Mouse (Mus musculus): ENCODE measurements at regions not wholly inside any gene's neighbourhood (a gene's known extent, or its start where the extent isn't known, plus 50 kb on each side); places are given as distances from the start of the nearest gene placed in this dataset.

DNA sequence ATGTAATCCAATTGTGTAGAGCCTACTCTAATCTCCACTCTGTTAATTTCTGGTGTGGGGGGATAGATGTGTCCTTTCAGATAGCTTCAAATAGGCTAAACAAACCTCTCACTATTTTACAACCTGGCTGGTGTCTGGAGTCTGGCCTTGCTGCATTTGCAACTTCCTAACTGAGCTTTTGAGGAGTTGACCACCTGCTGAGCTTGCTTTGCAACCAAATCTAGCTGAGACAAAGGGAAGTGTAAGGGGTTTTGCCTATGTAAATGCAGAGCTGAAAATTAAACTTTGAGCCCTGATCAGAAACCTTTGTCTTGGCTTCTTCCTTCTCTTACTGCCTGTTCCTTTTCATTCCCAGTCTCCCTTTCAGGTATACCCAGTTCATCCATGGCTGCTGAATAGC is 404.3 kb downstream of the Cetn3 start:
- in situ Hi-C loops (cut with MboI, MseI): no loop called here

DNA sequence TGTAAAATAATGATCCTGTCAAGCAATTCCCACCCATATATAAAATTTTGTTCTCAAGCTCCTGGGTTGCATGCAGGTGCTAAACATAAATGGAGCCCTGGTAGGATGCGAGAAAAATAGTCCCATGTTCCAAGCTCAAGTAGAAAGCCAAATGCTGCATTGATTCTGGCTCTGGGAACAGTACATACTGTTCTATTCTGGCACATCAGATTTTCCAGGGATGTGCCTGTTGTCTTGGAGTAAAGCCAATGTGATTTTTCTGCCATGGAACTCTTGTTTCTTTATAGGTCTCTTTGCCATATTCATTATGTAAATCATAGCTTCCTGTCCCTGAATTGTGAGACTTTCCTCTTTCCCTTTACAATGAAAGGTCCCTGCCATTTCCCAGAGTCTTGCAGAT is 417.9 kb downstream of the Cetn3 start:
- in situ Hi-C loops (cut with MboI, MseI): no loop called here

DNA sequence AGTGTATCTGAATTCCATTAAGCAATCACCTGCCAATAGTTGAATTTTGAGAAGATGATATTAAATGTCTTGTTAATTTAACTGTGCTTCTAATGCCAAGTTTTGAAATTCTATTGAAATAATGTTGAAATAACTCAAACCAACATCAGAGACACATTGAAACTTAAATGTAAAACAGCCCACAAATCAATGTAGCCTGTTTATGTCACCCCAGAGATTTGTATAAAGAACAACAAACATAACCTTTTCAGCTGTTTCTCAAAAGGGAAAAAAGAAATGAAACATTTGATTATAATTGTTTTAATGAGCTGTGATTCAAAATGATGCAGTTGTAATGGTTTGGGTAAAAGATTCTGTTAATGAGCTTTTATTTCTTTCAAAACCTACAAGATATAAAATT is 442.6 kb downstream of the Cetn3 start:
- in situ Hi-C loops (cut with MboI, MseI): no loop called here

DNA sequence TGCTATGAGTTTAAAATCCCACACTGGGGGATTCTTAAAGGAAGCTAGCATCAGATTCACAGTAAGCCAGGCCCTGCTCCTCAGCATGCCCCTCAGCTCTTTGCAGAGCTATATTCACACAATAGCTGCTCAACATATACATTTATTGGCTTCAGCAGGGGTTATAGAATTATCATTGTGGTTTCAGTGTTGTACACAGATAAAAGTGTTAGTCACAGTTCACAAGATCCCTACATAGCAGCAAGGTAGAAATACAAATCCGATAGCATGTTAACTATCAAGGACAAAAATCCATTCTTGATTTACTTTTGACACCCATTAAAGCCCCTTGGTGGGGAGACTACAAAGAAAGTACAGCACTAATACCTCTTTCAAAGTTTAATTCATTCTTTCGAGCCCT is 451.0 kb downstream of the Cetn3 start:
- in situ Hi-C loops (cut with MboI, MseI): no loop called here

DNA sequence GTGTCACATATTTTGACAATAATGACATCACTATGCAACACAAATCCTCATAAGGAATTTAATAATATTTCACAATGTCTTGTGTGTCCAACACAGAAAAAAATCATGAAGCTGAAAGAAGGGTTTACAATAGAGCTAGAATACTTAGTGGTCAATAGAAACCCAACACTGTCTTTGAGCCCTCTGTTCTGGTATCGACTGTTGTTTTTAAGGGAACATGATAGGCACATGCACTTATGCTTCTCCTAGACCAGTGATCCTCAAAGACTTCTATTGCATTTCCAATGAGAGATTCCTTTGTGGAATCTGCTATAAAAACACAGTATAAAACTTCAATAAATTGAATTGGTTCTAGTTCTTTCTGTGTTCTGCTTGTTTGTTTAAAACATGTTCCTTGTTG is 463.4 kb downstream of the Cetn3 start:
- in situ Hi-C loops (cut with MboI, MseI): no loop called here

DNA sequence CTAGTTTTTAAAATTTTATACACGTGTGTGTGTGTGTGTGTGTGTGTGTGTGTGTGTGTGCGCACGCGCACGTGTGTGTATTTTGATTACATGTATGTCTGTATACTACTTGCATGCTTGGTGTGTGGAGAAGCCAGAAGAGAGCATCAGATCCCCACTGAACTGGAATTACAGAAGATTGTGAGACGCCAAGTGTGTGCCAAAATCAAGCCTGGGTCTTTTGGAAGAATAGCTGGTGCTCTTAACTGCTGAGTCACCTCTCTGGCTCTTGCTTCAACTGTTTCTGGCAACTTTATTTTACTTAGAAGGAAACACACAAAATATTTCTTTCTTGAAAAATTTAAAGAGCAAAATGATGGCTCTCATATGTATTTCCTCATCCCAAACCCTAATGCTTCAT is 467.5 kb downstream of the Cetn3 start:
- in situ Hi-C loops (cut with MboI, MseI): no loop called here

DNA sequence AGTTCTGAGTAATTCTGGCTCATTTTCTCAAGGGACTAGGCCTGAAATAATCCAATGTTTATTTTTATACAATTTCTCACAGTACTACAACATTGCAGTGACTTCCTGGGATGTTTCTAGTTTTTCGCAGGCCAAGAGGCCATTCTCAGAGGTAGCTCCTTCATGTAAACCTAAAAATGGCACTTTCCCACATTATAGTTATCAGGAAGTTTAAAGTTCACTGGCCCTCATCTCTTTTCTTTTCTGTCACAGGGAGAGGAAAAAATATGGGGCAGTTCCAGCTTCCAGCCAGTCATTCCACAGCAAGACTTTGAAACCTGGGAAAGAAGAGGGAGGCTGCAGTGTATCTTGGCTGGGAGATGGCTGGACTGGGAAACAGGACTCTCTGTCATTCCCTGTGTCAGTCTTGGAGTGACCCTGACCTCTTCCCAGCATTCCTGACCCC is 475.6 kb downstream of the Cetn3 start:
- in situ Hi-C loops (cut with MboI, MseI): no loop called here

DNA sequence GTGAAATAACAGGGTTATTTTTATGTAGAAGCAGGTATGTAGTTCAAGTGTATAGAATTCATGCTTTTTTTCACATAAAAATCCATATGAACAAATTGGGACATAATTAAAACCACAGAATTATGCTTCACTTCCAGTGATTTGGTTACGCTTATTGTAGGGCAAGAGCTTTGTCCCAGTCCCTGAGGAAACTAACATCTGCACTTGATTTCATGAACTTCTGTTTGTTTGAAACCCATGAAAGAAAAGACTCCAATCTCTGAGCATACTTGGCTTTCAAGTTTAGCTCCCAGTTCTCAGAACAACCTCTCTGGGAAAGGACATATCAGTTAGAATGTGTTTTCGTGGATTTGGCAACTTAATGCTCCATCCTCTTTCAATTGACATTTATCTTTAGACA is 481.4 kb downstream of the Cetn3 start:
- in situ Hi-C loops (cut with MboI, MseI): no loop called here

DNA sequence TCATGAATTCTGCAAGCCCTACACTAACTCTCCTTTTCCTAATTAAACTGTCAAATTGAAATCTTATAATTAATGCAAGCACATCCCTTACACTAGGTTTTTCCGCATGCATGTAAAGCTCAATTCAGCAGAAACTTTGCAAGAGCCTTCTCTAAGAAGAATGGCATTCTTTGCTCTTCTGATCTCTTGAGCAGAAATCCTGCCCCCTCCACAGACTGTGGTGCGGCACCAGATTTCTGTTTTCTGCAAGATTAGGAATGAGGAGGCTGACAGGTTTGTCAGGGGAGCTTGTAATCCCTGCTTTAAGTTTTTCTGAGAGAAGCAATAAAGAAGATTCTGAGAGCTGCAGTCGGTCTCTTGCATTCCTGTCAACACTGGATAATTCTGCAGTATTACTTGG is 482.3 kb downstream of the Cetn3 start:
- in situ Hi-C loops (cut with MboI, MseI): no loop called here

DNA sequence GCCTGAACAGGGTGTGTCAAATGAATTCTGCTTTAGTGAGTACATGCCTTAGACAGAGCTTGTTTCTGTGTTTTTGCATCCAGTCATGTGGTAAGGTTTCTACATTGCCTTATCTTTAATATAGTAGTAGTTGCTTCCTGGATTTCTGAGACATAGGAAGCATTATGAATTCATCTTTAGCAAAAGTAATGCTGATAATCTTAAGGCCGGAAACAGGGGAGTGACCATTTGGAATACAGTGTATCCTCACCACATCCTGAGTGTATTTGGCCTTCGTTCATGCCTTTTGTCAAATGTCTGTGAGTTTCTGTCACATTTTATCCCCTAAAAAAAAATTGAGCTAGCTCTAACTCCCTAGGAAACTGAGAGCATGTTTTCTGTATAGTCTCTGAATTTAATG is 482.9 kb downstream of the Cetn3 start:
- in situ Hi-C loops (cut with MboI, MseI): no loop called here

DNA sequence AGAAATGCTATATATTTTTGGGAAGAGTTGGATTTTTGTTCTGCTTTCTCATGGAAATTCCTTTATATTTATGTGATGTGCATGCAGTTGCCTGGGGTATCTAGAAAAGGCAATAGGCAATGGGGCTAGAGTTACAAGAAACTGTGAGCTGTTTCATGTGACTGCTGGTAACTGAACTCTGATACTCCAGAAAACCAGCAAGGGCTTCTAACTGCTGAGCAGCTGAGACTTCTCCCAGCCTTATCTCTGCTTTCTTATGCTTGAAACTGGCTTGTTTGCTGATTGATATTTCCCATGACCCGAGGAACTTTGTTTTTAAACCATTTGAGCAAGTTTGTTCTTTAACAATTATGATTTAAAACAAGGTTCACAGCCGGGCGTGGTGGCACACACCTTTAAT is 491.9 kb downstream of the Cetn3 start:
- in situ Hi-C loops (cut with MboI, MseI): no loop called here

DNA sequence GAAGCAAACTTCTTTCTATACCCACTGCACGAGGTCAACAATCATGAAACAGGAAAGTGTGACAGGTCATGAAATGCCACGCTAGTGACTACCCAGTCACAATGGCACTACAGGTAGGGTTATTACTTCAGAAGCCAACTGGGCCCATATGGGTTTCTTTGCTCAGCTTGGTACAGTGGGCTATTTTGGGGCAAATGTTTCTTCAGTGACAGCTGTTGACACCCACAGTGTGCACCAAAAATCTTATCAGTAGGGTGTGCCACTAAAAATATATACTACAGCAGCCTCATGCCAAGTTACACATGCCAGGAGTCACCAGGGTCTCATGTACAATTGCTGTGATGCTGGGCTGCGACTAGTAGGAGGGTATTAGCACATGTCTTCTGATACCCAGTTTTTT is 493.1 kb downstream of the Cetn3 start:
- in situ Hi-C loops (cut with MboI, MseI): no loop called here

DNA sequence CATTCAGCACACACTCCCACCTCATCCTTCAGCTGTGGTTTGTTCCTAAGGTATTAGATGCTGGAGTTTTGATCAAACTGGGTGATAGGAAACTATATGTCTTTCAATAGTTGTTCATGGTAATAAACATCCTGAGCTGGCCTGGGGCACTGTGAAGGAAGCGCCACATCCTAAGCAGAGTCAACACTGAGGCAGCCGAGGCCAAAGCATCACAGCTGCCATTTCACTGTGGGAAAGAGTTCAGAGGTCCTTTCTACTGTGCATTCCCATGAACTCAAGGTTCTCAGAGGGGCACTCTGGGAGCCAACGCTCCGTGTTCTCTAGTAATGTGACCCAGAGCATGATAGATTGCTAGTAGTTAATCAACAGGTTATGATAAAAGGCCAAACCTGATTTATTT is 497.9 kb downstream of the Cetn3 start:
- in situ Hi-C loops (cut with MboI, MseI): no loop called here

DNA sequence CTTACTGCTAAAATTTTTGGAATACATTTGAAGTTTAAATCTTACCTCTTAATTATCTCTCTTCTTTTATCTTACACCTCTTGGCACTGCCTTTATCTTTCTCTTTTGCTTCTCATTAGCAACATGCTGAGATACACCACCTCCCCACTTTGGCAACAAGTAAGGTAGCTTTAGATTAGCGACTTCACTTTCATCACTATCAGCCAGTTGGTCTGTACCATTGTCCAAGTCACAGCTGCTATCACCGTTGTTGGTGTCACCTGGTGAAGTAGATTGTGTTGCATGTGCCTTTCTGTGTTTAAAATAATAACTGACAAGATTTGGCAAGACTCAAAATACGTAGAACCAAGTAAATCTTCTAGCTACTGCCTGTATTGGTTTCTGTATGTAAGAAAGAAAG is 513.0 kb downstream of the Cetn3 start:
- in situ Hi-C loops (cut with MboI, MseI): no loop called here

DNA sequence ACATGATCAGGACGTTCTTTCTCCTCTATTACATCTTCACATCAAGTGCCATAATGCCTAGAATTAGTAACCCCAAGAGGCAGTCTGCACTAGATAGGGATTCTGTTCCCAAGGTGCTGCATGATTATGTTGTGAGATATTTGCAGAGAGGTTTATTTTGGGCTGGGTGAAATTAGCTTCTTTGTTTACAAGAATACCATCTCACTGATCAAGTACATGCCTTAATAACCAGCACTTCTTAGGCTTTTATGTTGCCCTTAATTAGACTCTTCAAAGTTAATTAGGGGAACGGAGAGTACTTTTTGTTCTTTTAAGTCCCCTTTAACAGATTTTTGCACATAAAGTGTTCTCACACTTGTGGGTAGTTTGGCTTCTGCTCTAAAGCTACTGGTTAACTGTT is 521.4 kb downstream of the Cetn3 start:
- in situ Hi-C loops (cut with MboI, MseI): loop anchor here (10.0 kb wide), 1 partner anchor 1051 kb away; no protein-coding TSS in a partner anchor

DNA sequence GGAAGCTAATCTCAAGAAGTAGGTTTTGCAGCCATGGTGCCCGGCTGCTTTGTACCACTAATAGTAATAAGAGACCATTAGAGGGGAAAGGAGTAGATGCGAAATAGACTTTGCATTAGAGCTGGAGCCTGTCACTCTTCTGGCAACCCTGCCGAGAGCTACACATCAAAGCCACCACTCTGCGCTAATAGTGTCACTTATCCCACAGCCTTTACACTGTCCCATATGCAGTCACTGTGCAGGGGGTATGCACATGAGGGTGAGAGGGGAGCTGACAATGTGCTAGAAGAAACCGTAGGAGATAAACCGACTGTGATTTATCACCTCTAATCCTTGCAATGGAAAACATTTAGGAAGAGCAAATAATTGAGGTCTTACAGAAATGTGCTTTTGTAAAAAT is 522.2 kb downstream of the Cetn3 start:
- in situ Hi-C loops (cut with MboI, MseI): loop anchor here (10.0 kb wide), 1 partner anchor 1050 kb away; no protein-coding TSS in a partner anchor

DNA sequence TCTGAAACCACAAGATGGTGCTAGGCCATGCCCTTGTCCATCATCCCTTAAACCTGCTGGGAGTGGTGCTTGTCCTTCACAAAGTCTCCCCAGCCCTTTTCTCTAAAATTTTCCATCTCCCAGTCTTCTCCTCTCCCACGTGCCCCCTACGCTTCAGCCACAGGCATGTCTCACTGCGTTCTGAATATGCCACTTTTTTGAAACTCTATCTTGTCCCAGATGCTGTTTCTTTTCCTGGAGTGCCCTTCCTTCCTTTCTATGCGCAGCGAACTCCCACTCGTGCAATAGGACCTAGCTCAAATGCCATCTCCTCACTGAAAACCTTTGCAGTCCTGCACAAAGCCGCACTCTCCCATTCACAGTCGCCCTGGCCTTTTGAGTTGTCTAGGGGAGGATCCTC is 525.5 kb downstream of the Cetn3 start:
- in situ Hi-C loops (cut with MboI, MseI): loop anchor here (10.0 kb wide), 1 partner anchor 1046 kb away; no protein-coding TSS in a partner anchor

DNA sequence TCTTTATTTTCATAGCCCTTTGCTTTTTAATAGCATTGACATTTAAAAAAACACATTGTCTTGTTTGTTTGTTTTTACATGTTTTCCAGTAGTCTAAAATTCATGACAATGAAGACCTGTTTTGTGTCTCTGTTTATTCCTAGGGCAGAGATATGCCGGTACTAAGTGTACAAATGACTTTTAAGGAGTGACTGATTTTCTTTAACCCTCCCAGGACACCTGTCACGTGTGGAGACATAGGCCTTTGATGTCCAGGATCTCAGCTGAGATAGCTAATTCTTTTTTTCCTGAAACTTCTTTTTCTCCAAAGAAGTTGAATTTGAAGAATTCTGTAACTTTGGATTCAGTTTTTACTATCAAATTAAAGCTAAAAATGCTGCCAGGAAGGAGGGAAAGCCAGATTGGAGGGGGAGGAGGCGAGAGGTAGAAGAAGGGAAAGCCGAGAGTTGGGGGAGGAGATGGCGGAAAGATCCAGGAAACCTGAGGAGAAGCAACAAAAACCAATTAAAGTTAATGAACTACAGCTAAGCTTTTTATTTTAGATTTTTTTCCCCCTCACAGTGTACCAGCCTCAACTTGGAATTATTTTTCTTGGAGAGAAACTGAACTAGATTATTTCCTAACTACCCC is 533.8 kb downstream of the Cetn3 start:
- in situ Hi-C loops (cut with MboI, MseI): no loop called here

DNA sequence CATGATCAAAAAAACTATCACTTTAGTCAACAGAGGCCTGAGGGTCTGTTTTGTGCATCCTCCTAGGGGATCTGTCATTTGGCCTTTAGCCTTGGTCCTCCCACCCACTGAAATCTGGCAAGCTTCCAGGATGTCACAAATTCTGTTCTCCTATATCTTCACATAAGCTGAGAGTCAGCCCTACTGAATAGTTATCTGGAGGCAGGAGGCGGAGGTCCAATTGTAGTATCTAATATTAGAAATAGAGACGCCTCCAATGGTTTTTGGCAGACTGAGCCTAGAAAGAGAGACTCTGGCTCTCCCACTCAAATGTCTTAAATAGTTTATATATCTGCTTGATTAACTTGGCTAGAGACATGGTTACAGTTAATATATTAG is 534.3 kb downstream of the Cetn3 start:
- in situ Hi-C loops (cut with MboI, MseI): no loop called here

DNA sequence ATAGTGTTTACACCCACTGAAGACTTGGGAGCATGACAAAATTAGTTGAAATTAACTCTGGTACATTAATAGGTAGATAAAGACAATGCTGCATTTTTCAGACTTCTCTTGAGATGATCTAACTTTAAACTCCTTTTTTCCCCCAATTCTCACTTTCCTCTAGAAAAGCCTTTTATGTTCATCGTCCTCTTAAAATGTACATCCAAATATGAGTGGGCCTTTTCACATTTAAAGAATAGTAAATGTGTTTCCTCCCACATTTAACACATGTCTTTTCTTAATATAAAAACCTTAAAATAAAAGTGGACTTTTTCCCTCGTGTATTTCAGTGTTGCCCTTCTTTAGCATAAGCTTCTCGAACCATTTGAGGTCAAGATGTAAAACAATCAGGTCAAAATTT is 535.5 kb downstream of the Cetn3 start:
- in situ Hi-C loops (cut with MboI, MseI): no loop called here

DNA sequence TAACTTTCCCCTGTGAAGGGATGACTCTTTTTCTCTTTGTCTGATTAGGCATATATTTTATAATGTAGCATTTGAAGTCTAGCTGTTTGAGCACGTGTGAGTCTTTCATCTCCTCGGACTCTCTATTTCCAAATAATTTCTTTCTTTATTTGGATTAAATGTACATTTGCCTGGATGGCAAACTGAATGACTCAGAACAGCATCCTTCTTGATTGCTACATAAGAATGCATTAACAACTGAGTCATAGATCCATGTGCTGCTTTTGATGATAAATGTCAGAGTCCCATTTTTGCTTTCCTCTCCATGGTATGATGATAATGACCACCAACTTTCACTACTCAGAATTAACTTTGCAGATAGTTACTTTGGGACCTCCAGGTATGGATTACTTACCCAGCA is 571.5 kb downstream of the Cetn3 start:
- in situ Hi-C loops (cut with MboI, MseI): no loop called here

DNA sequence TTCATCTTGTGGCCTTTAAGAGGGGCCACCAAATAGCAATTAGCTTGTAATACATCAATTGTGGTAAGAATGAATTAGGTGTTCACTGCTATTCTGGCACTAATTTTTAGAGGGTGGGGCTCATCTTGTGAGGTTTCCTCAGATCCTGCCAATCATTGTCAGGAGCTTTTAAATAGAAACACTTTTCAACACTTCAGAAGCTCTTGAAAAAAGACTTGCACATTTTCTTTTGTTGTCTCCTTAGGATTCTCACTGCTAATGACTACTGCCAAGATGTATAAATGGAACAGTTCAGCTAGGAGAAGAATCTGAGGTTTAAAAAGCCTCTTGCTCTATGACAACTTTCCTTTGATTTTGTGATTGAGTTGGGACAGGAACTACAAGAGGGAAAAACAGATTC is 572.4 kb downstream of the Cetn3 start:
- in situ Hi-C loops (cut with MboI, MseI): no loop called here

DNA sequence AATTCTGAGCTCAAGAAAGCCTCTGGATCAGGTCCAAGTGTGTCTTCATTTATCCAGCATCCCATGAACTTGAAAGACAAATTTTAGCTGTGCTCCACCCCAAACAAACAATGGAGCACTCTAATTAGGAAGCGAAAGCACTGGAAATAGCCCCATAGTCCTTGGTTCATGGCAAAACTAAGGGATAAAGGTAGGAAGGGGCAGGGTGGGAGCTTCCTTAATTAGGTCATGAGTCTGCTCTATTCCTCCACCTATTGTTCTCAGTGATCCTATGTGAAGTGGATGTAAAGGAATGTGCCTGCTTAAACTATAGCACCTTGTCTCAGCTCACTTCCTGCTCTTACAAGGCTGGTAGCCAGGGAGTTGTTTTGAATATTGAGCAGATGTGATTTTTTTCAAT is 576.6 kb downstream of the Cetn3 start:
- in situ Hi-C loops (cut with MboI, MseI): no loop called here

DNA sequence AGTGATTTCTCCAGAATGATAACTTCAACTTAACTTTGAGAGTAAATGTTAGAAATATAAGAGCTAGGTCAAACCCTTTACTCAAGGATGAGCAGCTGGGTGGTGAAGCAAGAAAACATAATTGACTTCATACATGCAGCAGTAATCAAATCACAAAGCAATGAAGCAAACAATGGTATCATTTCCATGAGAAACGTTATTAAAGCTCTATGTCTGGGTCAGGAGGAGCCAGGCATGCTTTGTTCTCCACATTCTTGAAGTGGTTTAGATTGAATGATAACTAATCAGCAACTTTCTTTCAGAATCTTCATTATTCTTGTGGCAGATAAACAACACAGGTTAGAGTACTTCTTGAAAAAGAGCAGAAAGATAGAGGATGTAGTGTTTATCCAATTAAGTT is 577.8 kb downstream of the Cetn3 start:
- in situ Hi-C loops (cut with MboI, MseI): no loop called here

Data from T-helper 2 cell (primary cell).